Mouse (Mus musculus) urinary bladder, postnatal 10 days (tissue): ENCODE measurements around the gene Ephx3.
"Not testable (repeated sequence)": the region's sequence is repeated elsewhere in the genome, so short reads cannot be mapped to it uniquely, and the experiment has no call there.

Experiments
- DNase-seq: peaks from one replicate; pipeline ENCODE4 v3.0.0; 2022; ENCODE audit warnings: low spot score

The Ephx3 gene

GRCm38 (mm10) chr17:32188863-32189636 lies at the start of gene Ephx3:
Gene Ephx3, minus strand, starts transcription at chr17:32189549.
- no peak for DNase-seq

- DNase-seq: no peak
Observed at GRCm38 (mm10) chr17:32238589-32238988, 49.2 kb upstream of the Ephx3 start.

GRCm38 (mm10) chr17:32235534-32236191 lies 46.3 kb upstream of the Ephx3 start:
- DNase-seq: no peak

GRCm38 (mm10) chr17:32233174-32233573 lies 43.8 kb upstream of the Ephx3 start:
- no peak for DNase-seq

GRCm38 (mm10) chr17:32229256-32229655 lies 39.9 kb upstream of the Ephx3 start:
- no peak for DNase-seq

- no peak for DNase-seq
Observed at GRCm38 (mm10) chr17:32220873-32221272, 31.5 kb upstream of the Ephx3 start.

- not testable (repeated sequence) for DNase-seq
Observed at GRCm38 (mm10) chr17:32215587-32215986, 26.2 kb upstream of the Ephx3 start.

- not testable (repeated sequence) for DNase-seq
Observed at GRCm38 (mm10) chr17:32211554-32211953, 22.2 kb upstream of the Ephx3 start.

- no peak for DNase-seq
Observed at GRCm38 (mm10) chr17:32209752-32210151, 20.4 kb upstream of the Ephx3 start.

GRCm38 (mm10) chr17:32209144-32209543 lies 19.8 kb upstream of the Ephx3 start:
- DNase-seq: no peak

- no peak for DNase-seq
Observed at GRCm38 (mm10) chr17:32207586-32208245, 18.4 kb upstream of the Ephx3 start.

- DNase-seq: no peak
Observed at GRCm38 (mm10) chr17:32205345-32205744, 16.0 kb upstream of the Ephx3 start.

GRCm38 (mm10) chr17:32202972-32203371 lies 13.6 kb upstream of the Ephx3 start:
- DNase-seq: no peak

GRCm38 (mm10) chr17:32201086-32201485 lies 11.7 kb upstream of the Ephx3 start:
- no peak for DNase-seq

- no peak for DNase-seq
Observed at GRCm38 (mm10) chr17:32199796-32200195, 10.4 kb upstream of the Ephx3 start.

- DNase-seq: no peak
Observed at GRCm38 (mm10) chr17:32197156-32197555, 7.8 kb upstream of the Ephx3 start.

GRCm38 (mm10) chr17:32195725-32196124 lies 6.4 kb upstream of the Ephx3 start:
- no peak for DNase-seq

- no peak for DNase-seq
Observed at GRCm38 (mm10) chr17:32193010-32193409, 3.7 kb upstream of the Ephx3 start.

GRCm38 (mm10) chr17:32189850-32190249 lies 501 bp upstream of the Ephx3 start:
- no peak for DNase-seq

- no peak for DNase-seq
Observed at GRCm38 (mm10) chr17:32183017-32183416, 6.3 kb downstream of the Ephx3 start.

- no peak for DNase-seq
Observed at GRCm38 (mm10) chr17:32179621-32180491, 9.5 kb downstream of the Ephx3 start.

- no peak for DNase-seq
Observed at GRCm38 (mm10) chr17:32176919-32177318, 12.4 kb downstream of the Ephx3 start.
